Mouse (Mus musculus) MEL (cell line): ENCODE measurements around the gene Kyat1. TPM values are rescaled to one million over a fixed set of nuclear protein-coding genes. Genes with fewer than 3 reads are reported as not detected.

Experiments used
- DNase-seq: peaks from one replicate; pipeline ENCODE4 v3.0.0; 2011; ENCODE audit warnings: low read depth, low spot score
- H3K27ac ChIP-seq: 2 replicates; pipeline ENCODE4 v1.5.1; 2012; ENCODE audit warnings: low read depth, mild to moderate bottlenecking, control low read depth, low read length, moderate library complexity; ENCODE audit not compliant: control insufficient read depth
- H3K27me3 ChIP-seq, 2 experiments: fragments of 150-350 bp in 1 of 2; sonication (generic) in 1 of 2; 2 replicates each; pipeline ENCODE4 v1.6.1; 2012; ENCODE audit warnings: low read length in 2 of 2, mild to moderate bottlenecking in 2 of 2, improper control_type of control experiment in 1 of 2, moderate library complexity in 1 of 2; ENCODE audit not compliant: insufficient read depth in 2 of 2, control insufficient read depth in 1 of 2
- H3K36me3 ChIP-seq, 2 experiments: 2 replicates each; pipeline ENCODE4 v1.6.1; 2012 to 2014; ENCODE audit warnings: low read length in 2 of 2, improper control_type of control experiment in 1 of 2, inconsistent platforms in 1 of 2, mild to moderate bottlenecking in 1 of 2; ENCODE audit not compliant: insufficient read depth in 2 of 2, control insufficient read depth in 1 of 2
- H3K4me1 ChIP-seq, 2 experiments: fragments of 150-350 bp in 1 of 2; sonication (generic) in 1 of 2; 2 replicates each; pipeline ENCODE4 v1.6.1; 2012; ENCODE audit warnings: low read length in 2 of 2, improper control_type of control experiment in 1 of 2, mild to moderate bottlenecking in 1 of 2; ENCODE audit not compliant: insufficient read depth in 2 of 2, control insufficient read depth in 1 of 2
- H3K4me3 ChIP-seq, 2 experiments: fragments of 150-350 bp in 1 of 2; sonication (generic) in 1 of 2; 2 replicates each; pipeline ENCODE4 v1.5.1; 2012; ENCODE audit warnings: low read depth in 2 of 2, low read length in 2 of 2, mild to moderate bottlenecking in 2 of 2, moderate library complexity in 2 of 2, control low read depth in 1 of 2, improper control_type of control experiment in 1 of 2; ENCODE audit not compliant: control insufficient read depth in 1 of 2, insufficient read depth in 1 of 2
- H3K79me2 ChIP-seq: 2 replicates; pipeline ENCODE4 v1.6.1; 2012; ENCODE audit warnings: mild to moderate bottlenecking, low read length, moderate library complexity; ENCODE audit not compliant: control insufficient read depth, poor library complexity, insufficient read depth
- H3K9ac ChIP-seq: 2 replicates; pipeline ENCODE4 v1.6.1; 2012; ENCODE audit warnings: low read depth, mild to moderate bottlenecking, control low read depth, low read length, moderate library complexity; ENCODE audit not compliant: control insufficient read depth, poor library complexity, severe bottlenecking
- H3K9me3 ChIP-seq: fragments of 150-350 bp; sonication (generic); replicated peaks from 2 replicates; pipeline ENCODE4 v1.6.1; 2012; ENCODE audit warnings: mild to moderate bottlenecking, low read length, improper control_type of control experiment, moderate library complexity; ENCODE audit not compliant: insufficient read depth
- CHD1 ChIP-seq: IDR thresholded peaks from 2 replicates; pipeline ENCODE4 v1.6.1; 2012; ENCODE audit warnings: low read depth, mild to moderate bottlenecking, inconsistent platforms, low read length, improper control_type of control experiment
- CHD2 ChIP-seq: IDR thresholded peaks from 2 replicates; pipeline ENCODE4 v1.6.1; 2011; ENCODE audit warnings: low read length, improper control_type of control experiment
- CTCF ChIP-seq, 3 experiments: IDR thresholded peaks in 2 of 3; conservative IDR thresholded peaks in 1 of 3; 2 replicates each; pipeline ENCODE4 v1.5.1; 2011 to 2012; ENCODE audit warnings: low read length in 3 of 3, low read depth in 2 of 3, mild to moderate bottlenecking in 2 of 3, improper control_type of control experiment in 1 of 3, inconsistent platforms in 1 of 3, mixed read lengths in 1 of 3, moderate library complexity in 1 of 3; ENCODE audit not compliant: control insufficient read depth in 1 of 3, insufficient read depth in 1 of 3, poor library complexity in 1 of 3, severe bottlenecking in 1 of 3
- ELF1 ChIP-seq: IDR thresholded peaks from 2 replicates; pipeline ENCODE4 v1.6.1; 2014; ENCODE audit warnings: low read depth, mild to moderate bottlenecking, inconsistent platforms, low read length, improper control_type of control experiment, moderate library complexity
- EP300 ChIP-seq, 2 experiments: IDR thresholded peaks; 2 replicates each; pipeline ENCODE4 v1.6.1; 2011; ENCODE audit warnings: improper control_type of control experiment in 2 of 2, low read length in 2 of 2, low read depth in 1 of 2, mild to moderate bottlenecking in 1 of 2
- ETS1 ChIP-seq: IDR thresholded peaks from 2 replicates; pipeline ENCODE4 v1.6.1; 2012; ENCODE audit warnings: low read depth, mild to moderate bottlenecking, inconsistent platforms, low read length, improper control_type of control experiment, moderate library complexity
- GABPA ChIP-seq: IDR thresholded peaks from 2 replicates; pipeline ENCODE4 v1.6.1; 2012; ENCODE audit warnings: low read depth, mild to moderate bottlenecking, inconsistent platforms, low read length, improper control_type of control experiment, moderate library complexity
- HCFC1 ChIP-seq: IDR thresholded peaks from 2 replicates; pipeline ENCODE4 v1.6.1; 2012; ENCODE audit warnings: low read depth, mild to moderate bottlenecking, inconsistent platforms, low read length, improper control_type of control experiment, moderate library complexity
- MAFK ChIP-seq: IDR thresholded peaks from 2 replicates; pipeline ENCODE4 v1.6.1; 2011; ENCODE audit warnings: low read depth, mild to moderate bottlenecking, low read length, improper control_type of control experiment, borderline replicate concordance
- MAX ChIP-seq: IDR thresholded peaks from 2 replicates; pipeline ENCODE4 v1.6.1; 2011; ENCODE audit warnings: low read length, improper control_type of control experiment
- MEF2A ChIP-seq: IDR thresholded peaks from 2 replicates; pipeline ENCODE4 v1.6.1; 2014; ENCODE audit warnings: low read depth, mild to moderate bottlenecking, inconsistent platforms, low read length, improper control_type of control experiment; ENCODE audit not compliant: poor library complexity, insufficient replicate concordance, severe bottlenecking; ENCODE audit errors: extremely low read depth
- MXI1 ChIP-seq: IDR thresholded peaks from 2 replicates; pipeline ENCODE4 v1.6.1; 2011; ENCODE audit warnings: mild to moderate bottlenecking, low read depth, low read length, improper control_type of control experiment
- MYC ChIP-seq: IDR thresholded peaks from 2 replicates; pipeline ENCODE4 v1.6.1; 2011; ENCODE audit warnings: low read depth, mild to moderate bottlenecking, low read length, improper control_type of control experiment, moderate library complexity
- NELFE ChIP-seq: IDR thresholded peaks from 2 replicates; pipeline ENCODE4 v1.6.1; 2011; ENCODE audit warnings: low read depth, low read length, improper control_type of control experiment
- NRF1 ChIP-seq: IDR thresholded peaks from 2 replicates; pipeline ENCODE4 v1.6.1; 2014; ENCODE audit warnings: low read depth, mild to moderate bottlenecking, inconsistent platforms, low read length, improper control_type of control experiment, moderate library complexity; ENCODE audit not compliant: poor library complexity, insufficient read depth, severe bottlenecking
- POLR2AphosphoS5 ChIP-seq: IDR thresholded peaks from 2 replicates; pipeline ENCODE4 v1.6.1; 2012; ENCODE audit warnings: low read depth, borderline replicate concordance, mild to moderate bottlenecking, inconsistent platforms, low read length, moderate library complexity, mixed read lengths
- RAD21 ChIP-seq: IDR thresholded peaks from 2 replicates; pipeline ENCODE4 v1.6.1; 2011; ENCODE audit warnings: mild to moderate bottlenecking, low read depth, low read length, improper control_type of control experiment
- TBP ChIP-seq: IDR thresholded peaks from 2 replicates; pipeline ENCODE4 v1.8.0; 2011; ENCODE audit warnings: low read depth, low read length, improper control_type of control experiment
- UBTF ChIP-seq: IDR thresholded peaks from 2 replicates; pipeline ENCODE4 v1.6.1; 2012; ENCODE audit warnings: low read depth, mild to moderate bottlenecking, inconsistent platforms, low read length, improper control_type of control experiment, moderate library complexity, borderline replicate concordance; ENCODE audit not compliant: insufficient read depth
- USF1 ChIP-seq: IDR thresholded peaks from 2 replicates; pipeline ENCODE4 v1.6.1; 2014; ENCODE audit warnings: low read depth, mild to moderate bottlenecking, inconsistent platforms, low read length, improper control_type of control experiment, moderate library complexity
- polyA plus RNA-seq, 2 experiments: library from polyadenylated mRNA; stranded (reverse) in 1 of 2; unstranded in 1 of 2; fragments of >175 nt in 1 of 2; fragments of >200 nt in 1 of 2; gene quantifications; 2 replicates each; pipeline versions ENCODE4 v1.2.1 to v1.2.4; 2012; ENCODE audit warnings: low replicate concordance in 2 of 2, low read depth in 1 of 2; ENCODE audit not compliant: insufficient read length in 2 of 2, insufficient read depth in 1 of 2, missing spikeins in 1 of 2
- total RNA-seq: library from RNA; depleted of rRNA; stranded (reverse); fragments of 300-350 nt; gene quantifications from 2 replicates; pipeline ENCODE4 v1.2.3, GENCODE M21; 2012

Kyat1 gene
- total and polyA plus RNA-seq, 3 experiments = 9.5 to 14.9 TPM; not detected in 1

DNA sequence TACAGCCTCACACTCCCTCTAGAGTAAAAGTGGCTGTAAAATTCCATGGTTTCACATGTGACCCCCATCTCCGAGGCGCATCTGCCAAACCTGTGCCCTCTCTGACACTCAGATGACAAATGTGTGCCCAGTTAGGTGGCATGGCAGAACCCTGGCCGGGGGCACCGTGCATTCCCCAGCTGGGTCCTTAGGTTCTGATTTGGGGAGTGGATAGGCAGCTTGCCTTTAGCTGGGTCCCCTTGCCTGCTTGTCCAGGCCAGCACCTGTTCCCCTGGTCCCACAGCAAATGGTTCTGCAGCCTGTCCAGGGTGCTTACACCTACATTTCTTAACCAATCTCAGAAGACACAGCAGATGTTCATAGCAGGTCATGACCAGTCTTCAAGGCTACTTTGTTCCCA is 37.7 kb upstream of the Kyat1 start:
- Histone ChIP-seq H3K4me1 (peaks cover 9 to 18% of the 10 kb centered on the region in 2 experiments), H3K9ac (no peak overlapping the region), H3K27me3 (no peaks in the 10 kb centered on the region), H3K9me3 (no peaks in the 10 kb centered on the region), H3K79me2 (peaks cover 5% of the 10 kb centered on the region), H3K36me3 (peaks cover 5 to 11% of the 10 kb centered on the region in 2 experiments), H3K27ac (no peak overlapping the region), H3K4me3 (no peak overlapping the region)
- TF ChIP-seq MEF2A (no peak), GABPA (no peak), POLR2AphosphoS5 (no peak), MAX (no peak), MAFK (no peak), TBP (no peak), RAD21 (no peak), NRF1 (no peak), HCFC1 (no peak), UBTF (no peak)
- DNase-seq = no peak

- H3K4me1 ChIP-seq = peaks cover 9 to 20% of the 10 kb centered on the region in 2 experiments
- peaks cover 5 to 11% of the 10 kb centered on the region in 2 experiments for H3K36me3 ChIP-seq
- H3K9ac ChIP-seq = no peak overlapping the region
- no peaks in the 10 kb centered on the region for H3K27me3 ChIP-seq
- H3K9me3 ChIP-seq = no peaks in the 10 kb centered on the region
- DNase-seq = no peak
- H3K27ac ChIP-seq = no peak overlapping the region
- no peak for TF ChIP-seq CHD1
- no peak for TF ChIP-seq MXI1
- no peak for TF ChIP-seq CTCF (IDR thresholded peaks at IDR 0.05 in 2 of 3, conservative IDR thresholded peaks at IDR 0.05 in 1 of 3; ENCODE audit: control insufficient read depth in 1 of 3, insufficient read depth in 1 of 3, low read depth in 2 of 3, low read length in 3 of 3, poor library complexity in 1 of 3, severe bottlenecking in 1 of 3)
- no peak for TF ChIP-seq UBTF
- no peak for TF ChIP-seq HCFC1
- TF ChIP-seq ETS1 = no peak
- TF ChIP-seq ELF1 = no peak
- no peak for TF ChIP-seq USF1
- no peak for TF ChIP-seq NRF1
- no peak for TF ChIP-seq MEF2A
- TF ChIP-seq GABPA = no peak
- no peak for TF ChIP-seq TBP
- no peak for TF ChIP-seq EP300 (IDR thresholded peaks at IDR 0.05; ENCODE audit: low read depth in 1 of 2, low read length in 2 of 2)
- no peak for TF ChIP-seq NELFE
- TF ChIP-seq MYC = no peak
- no peak for TF ChIP-seq CHD2
- H3K79me2 ChIP-seq = peaks cover 13% of the 10 kb centered on the region
- H3K4me3 ChIP-seq = no peak overlapping the region
Measured at GRCm38 (mm10) chr2:30242509-30242908, 36.9 kb upstream of the Kyat1 start.
